Mouse (Mus musculus): ENCODE results near the gene Msantd1.
"Not testable (repeated sequence)": the region's sequence is repeated elsewhere in the genome, so short reads cannot be mapped to it uniquely, and the experiment has no call there.

Gene Msantd1

GRCm38 (mm10) chr5:34907910-34908725, at the start of gene Msantd1:
Gene Msantd1 (plus strand): TSS chr5:34908012.
- DNase-seq = no peak

GRCm38 (mm10) chr5:34865367-34865766, 42.4 kb upstream of the Msantd1 start:
- DNase-seq = no peak

GRCm38 (mm10) chr5:34880307-34880706, 27.5 kb upstream of the Msantd1 start:
- not testable (repeated sequence) for DNase-seq

DNA sequence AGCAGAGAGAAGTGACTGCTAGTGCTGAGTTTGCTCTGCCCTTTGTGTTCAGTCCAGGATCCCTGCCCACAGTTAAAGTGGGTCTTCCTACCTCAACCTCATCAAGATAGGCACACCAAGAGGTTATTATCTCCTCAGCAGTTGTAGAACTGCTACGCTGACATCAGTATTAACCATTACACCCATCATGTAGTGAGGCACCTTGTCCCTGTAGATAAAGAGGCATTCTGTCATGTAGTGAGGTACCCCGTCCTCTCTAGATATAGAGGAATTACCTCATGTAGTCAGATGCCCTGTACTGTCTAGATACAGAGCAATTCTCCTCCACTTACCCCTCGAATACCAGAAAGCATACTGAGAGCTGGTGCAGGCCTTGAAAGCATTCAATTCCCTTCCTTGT, 26.8 kb upstream of the Msantd1 start:
- no peak for DNase-seq

GRCm38 (mm10) chr5:34885250-34885649, 22.6 kb upstream of the Msantd1 start:
- no peak for DNase-seq

DNA sequence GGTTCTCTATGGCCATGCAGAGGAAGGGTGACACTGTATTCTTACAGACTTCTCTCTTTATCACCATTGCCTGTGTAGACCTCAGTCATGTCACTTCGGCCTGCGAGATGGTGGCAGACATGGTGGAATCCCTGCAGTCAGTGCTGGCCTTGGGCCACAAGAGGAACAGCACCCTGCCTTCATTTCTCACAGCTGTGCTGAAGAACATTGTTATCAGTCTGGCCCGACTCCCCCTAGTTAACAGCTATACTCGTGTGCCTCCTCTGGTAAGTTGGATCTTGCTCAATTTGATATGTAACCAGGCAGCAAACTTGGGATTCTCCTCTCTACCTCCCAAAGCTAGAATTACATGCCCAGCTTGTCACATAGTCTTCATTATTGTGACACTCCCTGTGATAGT, 18.6 kb upstream of the Msantd1 start:
- DNase-seq = no peak

DNA sequence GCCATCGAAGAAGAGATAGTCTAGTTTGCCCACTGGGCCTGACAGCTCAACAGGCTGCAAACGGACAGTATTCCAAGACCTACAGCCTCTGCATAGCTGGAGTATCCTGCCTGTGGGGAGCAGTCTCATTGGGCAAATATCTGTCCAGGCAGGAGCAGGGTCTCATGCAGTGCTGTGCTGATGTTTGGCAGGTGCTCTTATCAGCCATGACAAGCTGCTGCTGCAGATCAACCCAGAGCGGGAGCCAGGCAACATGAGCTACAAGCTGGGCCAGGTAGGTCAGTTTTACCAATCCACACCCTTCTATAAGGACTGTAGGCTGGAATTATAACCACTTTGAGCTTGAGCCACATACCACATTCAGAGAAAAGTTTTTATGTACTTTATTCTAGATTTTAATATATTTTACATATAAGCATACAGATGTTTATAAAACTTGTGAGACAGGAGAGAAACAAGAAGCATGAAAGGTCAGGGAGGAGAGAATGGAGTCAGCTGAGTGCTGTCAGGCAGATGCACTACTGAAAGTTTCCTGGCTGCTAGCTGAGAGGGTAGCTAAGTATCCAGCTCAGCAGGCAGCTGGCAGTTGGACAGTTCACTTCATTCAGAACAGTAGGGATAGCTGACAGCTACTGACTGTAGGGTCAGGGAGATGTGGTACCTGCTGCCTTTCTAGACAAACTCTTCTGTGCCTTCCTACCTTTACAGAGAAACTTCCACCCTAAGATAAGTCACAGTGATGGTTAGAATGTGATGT, 10.9 kb upstream of the Msantd1 start:
- no peak for DNase-seq

- no peak for DNase-seq
These were observed 7.9 kb upstream of the Msantd1 start for GRCm38 (mm10) chr5:34899787-34900469.

DNA sequence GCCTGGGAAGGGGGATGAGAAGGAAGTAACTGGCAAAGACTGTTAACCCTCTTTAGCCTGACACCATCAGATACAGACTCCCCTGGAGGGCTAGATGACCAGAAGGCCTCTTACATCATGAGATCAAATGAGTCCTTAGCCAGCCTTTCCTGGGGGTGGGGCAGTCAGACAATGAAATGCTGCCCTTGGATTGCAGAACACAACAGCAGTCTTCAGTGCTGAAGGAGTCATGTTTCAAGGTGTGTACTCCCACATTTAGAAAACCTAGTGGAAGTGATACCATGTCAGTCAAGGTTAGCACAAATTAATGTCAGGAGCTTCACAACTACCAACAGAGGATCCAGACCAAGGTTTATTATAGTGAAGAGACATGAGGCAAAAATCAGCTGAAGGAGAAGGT, 5.4 kb upstream of the Msantd1 start:
- DNase-seq = no peak

- DNase-seq = peak; percentile 89
These were observed 4.9 kb upstream of the Msantd1 start for GRCm38 (mm10) chr5:34902811-34903385.

GRCm38 (mm10) chr5:34904412-34904811, 3.4 kb upstream of the Msantd1 start:
- DNase-seq = peak; percentile 16

DNA sequence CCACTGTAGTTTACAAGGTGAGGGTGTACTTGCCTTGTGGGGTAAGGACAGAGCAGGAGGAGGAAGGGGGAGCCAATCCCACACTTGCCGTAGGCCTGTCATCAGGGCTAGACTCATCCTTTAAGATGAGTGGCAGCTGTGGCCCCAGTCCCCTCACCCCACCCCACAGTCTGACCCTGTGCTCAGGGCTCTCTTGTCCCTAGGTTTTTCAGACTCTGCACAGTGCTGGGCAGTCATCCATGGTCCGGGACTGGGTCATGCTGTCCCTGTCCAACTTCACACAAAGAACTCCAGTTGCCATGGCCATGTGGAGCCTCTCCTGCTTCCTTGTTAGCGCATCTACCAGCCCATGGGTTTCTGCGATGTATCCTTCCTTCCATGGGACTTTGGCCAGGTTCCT, 582 bp upstream of the Msantd1 start:
- DNase-seq = no peak

GRCm38 (mm10) chr5:34908726-34909633, 1.2 kb downstream of the Msantd1 start:
- DNase-seq = no peak

DNA sequence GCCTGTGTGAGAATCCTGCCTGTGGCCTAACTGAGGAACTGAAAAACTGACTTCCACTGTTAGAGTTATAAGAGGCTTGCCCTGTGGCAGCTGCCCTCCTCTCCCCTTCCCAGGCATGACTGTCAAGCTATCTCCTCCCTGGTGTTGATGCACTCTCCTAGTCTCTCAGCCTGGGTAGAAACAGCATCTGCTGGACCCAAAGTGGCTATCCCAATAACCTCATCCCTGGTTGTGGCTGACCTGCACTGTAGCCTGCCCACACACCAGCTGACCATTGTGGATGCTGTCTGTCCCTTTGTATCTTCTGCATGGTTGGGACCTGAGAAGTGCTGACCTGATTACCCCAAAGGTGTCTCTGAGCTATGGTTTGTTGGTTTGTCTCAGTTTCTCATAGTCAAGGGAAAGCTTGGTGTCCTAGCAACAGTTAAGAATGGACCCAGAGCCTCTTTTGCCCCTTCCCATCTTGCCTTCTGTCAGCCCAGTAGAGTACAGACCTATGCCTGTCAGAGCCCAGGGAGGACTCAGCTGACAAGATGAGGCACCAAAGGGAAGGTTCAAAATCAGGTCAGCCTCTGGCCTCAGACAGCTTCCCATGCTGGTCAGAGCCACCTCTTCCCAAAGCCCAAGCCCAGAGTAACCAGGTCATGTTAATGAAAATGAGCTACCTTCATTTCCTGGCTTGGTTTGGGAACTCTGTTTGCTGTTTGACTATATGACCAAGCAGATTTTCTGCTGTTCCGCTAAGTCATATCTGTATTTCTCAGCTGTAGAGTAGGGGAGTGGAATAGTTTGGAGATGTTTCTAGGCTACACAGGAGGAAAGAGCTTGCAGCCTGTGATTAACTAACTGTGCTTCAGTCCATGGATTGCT, 2.1 kb downstream of the Msantd1 start:
- no peak for DNase-seq

- DNase-seq = no peak
These were observed 2.6 kb downstream of the Msantd1 start for GRCm38 (mm10) chr5:34910504-34910815.

- peak; percentile 59 for DNase-seq
These were observed 8.0 kb downstream of the Msantd1 start for GRCm38 (mm10) chr5:34915801-34916200.

- DNase-seq = no peak
These were observed 9.4 kb downstream of the Msantd1 start for GRCm38 (mm10) chr5:34917234-34917655.

DNA sequence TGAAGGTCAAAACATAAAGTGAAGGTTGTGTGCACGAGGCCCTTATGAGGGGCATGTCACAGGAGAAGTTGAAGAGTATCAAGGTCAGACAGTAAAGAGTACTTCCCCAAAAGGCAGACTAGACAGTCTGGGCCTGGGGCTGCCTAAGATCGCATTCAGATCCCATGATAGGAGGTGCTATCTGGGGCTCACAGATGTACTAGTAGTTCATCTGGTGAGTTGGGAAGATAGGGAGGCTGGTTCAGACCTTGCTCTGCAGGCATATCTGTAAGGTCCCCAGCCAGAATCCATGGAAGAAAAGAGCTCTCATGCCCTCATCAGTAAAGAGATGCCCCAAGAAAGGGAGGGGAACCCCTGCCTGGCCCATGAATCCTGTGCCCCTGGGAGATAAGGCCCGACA, 11.0 kb downstream of the Msantd1 start:
- DNase-seq = no peak

- no peak for DNase-seq
These were observed 14.7 kb downstream of the Msantd1 start for GRCm38 (mm10) chr5:34922531-34922930.

DNA sequence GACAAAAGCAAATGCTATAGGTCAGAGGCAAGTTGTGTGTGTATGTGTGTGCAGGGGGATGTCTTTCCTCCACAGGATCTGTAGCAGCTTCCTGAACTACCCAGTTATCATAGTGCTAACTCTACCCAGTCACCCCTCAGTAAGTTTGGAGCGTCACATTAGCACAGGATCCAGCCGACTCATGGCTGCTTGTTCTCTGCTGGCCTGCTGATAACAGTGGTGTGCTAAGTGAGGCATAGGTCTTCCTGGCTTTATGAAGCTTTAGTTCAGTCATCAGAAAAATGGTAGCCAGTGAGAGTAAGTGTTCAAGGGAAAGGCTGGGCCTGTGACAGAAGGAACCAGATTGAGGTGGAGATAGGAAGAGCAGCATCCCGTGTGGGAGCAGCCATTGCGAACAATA, 16.1 kb downstream of the Msantd1 start:
- DNase-seq = no peak

DNA sequence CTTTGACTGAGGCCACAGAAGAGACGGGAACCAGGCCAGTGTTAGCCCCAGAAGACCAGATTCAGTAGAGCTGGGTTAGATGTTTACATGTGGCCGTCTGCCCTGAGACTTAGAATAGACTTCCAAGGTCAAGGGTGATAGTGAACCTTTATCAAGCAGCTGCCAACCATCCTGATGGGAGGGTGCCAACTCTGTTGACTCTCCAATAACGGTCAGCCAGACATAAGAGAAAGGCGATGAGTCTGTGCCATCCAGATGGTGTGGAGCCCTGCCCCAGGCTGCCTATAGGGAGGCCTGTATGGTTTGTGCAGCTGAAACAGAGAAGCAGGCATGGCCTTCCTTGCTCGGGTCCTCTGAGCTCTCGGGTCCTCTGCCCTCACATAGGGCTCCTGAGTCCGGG, 16.7 kb downstream of the Msantd1 start:
- DNase-seq = no peak

Data from cerebellum, adult 9-10 months (tissue).